Mouse (Mus musculus) liver, embryonic 14.5 days (tissue): ENCODE measurements at regions not wholly inside any gene's neighbourhood (a gene's known extent, or its start where the extent isn't known, plus 50 kb on each side); places are given as distances from the start of the nearest gene placed in this dataset.

ENCODE experiments used
- CTCF ChIP-seq: IDR thresholded peaks from 2 replicates; pipeline ENCODE4 v1.5.1; 2016; ENCODE audit warnings: antibody characterized with exemption, low read depth, control low read depth
- EP300 ChIP-seq: IDR thresholded peaks from 2 replicates; pipeline ENCODE4 v1.6.1; 2016; ENCODE audit warnings: antibody characterized with exemption, low read depth

DNA sequence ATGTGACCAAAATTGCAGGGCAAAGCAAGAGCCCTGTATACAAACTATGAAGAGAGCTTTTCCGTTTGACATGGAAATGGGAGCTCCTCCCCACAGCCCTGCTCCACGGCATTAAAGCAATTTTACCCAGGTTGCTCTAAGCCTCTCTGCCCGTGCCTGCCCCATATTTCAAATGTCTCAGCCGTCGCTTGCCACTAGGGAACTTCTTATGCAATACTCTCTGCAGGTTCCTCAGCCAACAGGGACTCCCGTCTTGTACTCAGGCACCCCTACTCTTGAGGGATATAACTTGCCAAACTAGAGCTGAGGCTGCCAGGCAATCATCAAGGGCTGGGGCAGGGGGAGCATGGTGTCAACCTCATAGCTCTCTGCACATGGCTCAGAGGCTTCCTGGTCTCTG, 145.1 kb downstream of the Cdh26 start:
- TF ChIP-seq CTCF (no peak), EP300 (no peak)
